Mouse (Mus musculus) embryonic facial prominence, embryonic 13.5 days (tissue): ENCODE measurements around the gene Camk1g. TPM values are rescaled to one million over a fixed set of nuclear protein-coding genes. Genes with fewer than 3 reads are reported as not detected.
A peak's percentile ranks its signal among the peaks of the same experiment; 100 is the strongest.

Experiments
- ATAC-seq: fragments of 200-750 bp; cut with Nextera tagmentation; 2 replicates; pipeline ENCODE4 v1.8.0; 2017; ENCODE audit warnings: low read depth; ENCODE audit not compliant: insufficient number of reproducible peaks, insufficient read depth, low FRiP score, low TSS enrichment
- H3K27ac ChIP-seq: fragments of 300-500 bp; sonication (generic); 2 replicates; pipeline ENCODE4 v1.5.1; 2015; ENCODE audit warnings: moderate library complexity, mild to moderate bottlenecking, inconsistent platforms
- H3K27me3 ChIP-seq: fragments of 300-500 bp; sonication (generic); 2 replicates; pipeline ENCODE4 v1.6.1; 2015; ENCODE audit warnings: mild to moderate bottlenecking, inconsistent platforms
- H3K36me3 ChIP-seq: fragments of 300-500 bp; sonication (generic); 2 replicates; pipeline ENCODE4 v1.6.1; 2015; ENCODE audit warnings: mild to moderate bottlenecking, inconsistent platforms
- H3K4me1 ChIP-seq: fragments of 300-500 bp; sonication (generic); 2 replicates; pipeline ENCODE4 v1.6.1; 2015; ENCODE audit warnings: inconsistent platforms
- H3K4me2 ChIP-seq: fragments of 300-500 bp; sonication (generic); 2 replicates; pipeline ENCODE4 v1.6.1; 2015; ENCODE audit warnings: moderate library complexity, mild to moderate bottlenecking, inconsistent platforms
- H3K4me3 ChIP-seq: fragments of 300-500 bp; sonication (generic); 2 replicates; pipeline ENCODE4 v1.5.1; 2015; ENCODE audit warnings: mild to moderate bottlenecking, inconsistent platforms
- H3K9ac ChIP-seq: fragments of 300-500 bp; sonication (generic); 2 replicates; pipeline ENCODE4 v1.6.1; 2015; ENCODE audit warnings: mild to moderate bottlenecking, inconsistent platforms
- H3K9me3 ChIP-seq: fragments of 300-500 bp; sonication (generic); 2 replicates; pipeline ENCODE4 v1.6.1; 2016; ENCODE audit warnings: inconsistent platforms
- WGBS: fragments of 180-500 bp; shearing (Covaris S2); methylation state at CpG from one replicate; pipeline ENCODE4 v1.1.7; 2015; ENCODE audit warnings: mixed read lengths; 5-methylcytosine and 5-hydroxymethylcytosine counted together
- polyA plus RNA-seq: library from polyadenylated mRNA; unstranded; fragments of >200 nt; fragmentation: Nextera tagmentation; extraction: Ambion mirVana; gene quantifications from 2 replicates; pipeline ENCODE4 v1.2.1, GENCODE M21; 2015

The Camk1g gene
- polyA plus RNA-seq, 1 experiment from 2014 or later = 23.7 TPM

DNA sequence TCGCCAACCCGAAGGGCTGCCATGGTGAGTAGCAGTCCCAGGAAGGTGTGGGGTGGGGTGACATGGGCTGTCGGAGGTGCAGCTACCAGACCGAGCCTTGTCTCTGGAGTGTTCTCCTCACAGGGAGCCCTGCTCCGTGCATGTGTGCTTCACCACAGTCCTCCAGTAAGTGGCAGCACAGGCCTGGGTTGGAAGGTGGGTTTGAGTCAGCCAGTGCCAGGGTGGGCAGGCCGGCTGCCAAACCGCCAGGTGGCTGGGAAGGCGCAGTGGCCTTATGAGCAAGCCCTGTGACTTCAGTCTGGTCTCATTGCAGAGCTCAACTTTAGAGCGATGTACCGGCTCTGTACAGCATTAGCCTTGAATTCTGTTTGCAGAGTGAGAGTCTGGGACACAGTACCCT, 39.9 kb downstream of the Camk1g start:
- Histone ChIP-seq H3K36me3 (no peaks in the 10 kb centered on the region), H3K4me3 (no peak overlapping the region), H3K27me3 (no peaks in the 10 kb centered on the region), H3K27ac (no peak overlapping the region), H3K4me2 (no peak overlapping the region), H3K4me1 (peaks cover 15% of the 10 kb centered on the region), H3K9ac (0 out of 2 replicates have a peak overlapping the region, but pooled peaks have one; percentile 32), H3K9me3 (no peaks in the 10 kb centered on the region)
- peak; percentile 73 for ATAC-seq
- WGBS = 30% methylated on average over 10 of the region's 10 CpGs

DNA sequence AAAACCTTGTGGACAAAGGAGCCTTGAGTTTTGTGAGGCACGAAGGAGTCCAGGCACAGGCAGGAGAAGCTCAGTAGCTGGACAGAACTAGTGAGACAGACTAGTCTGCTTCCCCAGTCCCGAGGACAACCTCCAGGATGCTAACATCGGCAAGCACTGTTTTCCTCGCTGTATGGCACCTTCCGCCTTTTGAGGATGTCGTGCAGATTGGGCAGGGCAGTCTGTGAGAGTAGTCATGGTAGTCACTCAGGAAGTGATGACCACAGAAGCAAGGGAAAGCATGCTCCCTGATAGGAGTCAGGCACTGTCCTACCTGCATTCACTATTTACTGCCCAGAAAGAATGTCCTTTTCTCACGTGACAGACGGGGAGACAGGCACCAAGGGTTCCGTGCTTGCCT, 40.5 kb downstream of the Camk1g start:
- no peaks in the 10 kb centered on the region for H3K36me3 ChIP-seq
- H3K4me3 ChIP-seq = no peak overlapping the region
- H3K9me3 ChIP-seq = no peaks in the 10 kb centered on the region
- H3K27me3 ChIP-seq = no peaks in the 10 kb centered on the region
- peaks cover 11% of the 10 kb centered on the region for H3K4me1 ChIP-seq
- WGBS = 74% methylated on average over 9 of the region's 9 CpGs
- ATAC-seq = no peak
- no peak overlapping the region for H3K27ac ChIP-seq
- H3K4me2 ChIP-seq = no peak overlapping the region
- H3K9ac ChIP-seq = no peak overlapping the region

DNA sequence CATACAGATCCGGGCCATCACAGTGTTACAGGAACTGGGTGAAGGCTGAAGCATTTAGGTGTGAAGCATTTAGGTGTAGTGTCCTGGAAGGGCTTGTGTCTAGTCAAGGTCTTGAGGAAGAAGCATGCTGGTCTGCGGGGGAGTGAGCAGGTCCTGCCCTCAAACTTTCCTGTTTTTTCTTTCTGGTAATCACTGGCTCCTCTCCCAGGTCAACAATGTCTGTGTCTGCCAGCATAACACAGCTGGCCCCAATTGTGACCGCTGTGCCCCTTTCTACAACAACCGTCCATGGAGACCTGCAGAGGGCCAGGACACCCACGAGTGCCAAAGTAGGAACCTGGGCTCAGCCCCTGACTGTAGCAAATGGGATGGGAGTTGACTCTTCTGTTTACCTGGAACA, 42.4 kb downstream of the Camk1g start:
- H3K36me3 ChIP-seq = no peaks in the 10 kb centered on the region
- H3K27me3 ChIP-seq = no peaks in the 10 kb centered on the region
- H3K27ac ChIP-seq = no peak overlapping the region
- no peak overlapping the region for H3K4me2 ChIP-seq
- WGBS = 65% methylated on average over 5 of the region's 5 CpGs
- peaks cover 7% of the 10 kb centered on the region for H3K4me1 ChIP-seq
- no peak for ATAC-seq
- no peak overlapping the region for H3K9ac ChIP-seq
- H3K4me3 ChIP-seq = no peak overlapping the region
- no peaks in the 10 kb centered on the region for H3K9me3 ChIP-seq

DNA sequence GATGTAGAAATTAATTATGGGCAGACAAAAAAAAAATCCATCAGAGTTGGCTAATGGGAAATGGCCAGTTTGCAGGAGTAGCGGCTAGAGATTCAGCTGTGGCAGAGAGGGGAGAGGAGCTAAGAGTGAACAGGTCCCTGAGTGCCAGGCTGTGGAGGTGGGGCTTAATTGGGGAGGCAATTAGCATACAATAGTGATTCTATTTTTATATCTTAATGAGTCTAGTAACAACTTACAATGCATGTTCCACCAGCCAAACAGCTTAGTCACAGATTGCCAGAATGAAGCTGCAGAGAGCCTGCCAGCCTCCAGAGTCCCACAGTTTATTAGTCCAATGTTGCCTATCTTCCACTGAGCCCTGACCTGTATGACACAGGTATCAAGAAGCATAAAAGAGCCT, 42.9 kb downstream of the Camk1g start:
- 82% methylated on average over 1 of the region's 1 CpGs for WGBS
- Histone ChIP-seq H3K9me3 (no peaks in the 10 kb centered on the region), H3K27me3 (no peaks in the 10 kb centered on the region), H3K4me3 (no peak overlapping the region), H3K4me2 (no peak overlapping the region), H3K27ac (no peak overlapping the region), H3K4me1 (peaks cover 7% of the 10 kb centered on the region), H3K9ac (no peak overlapping the region), H3K36me3 (no peaks in the 10 kb centered on the region)
- no peak for ATAC-seq

DNA sequence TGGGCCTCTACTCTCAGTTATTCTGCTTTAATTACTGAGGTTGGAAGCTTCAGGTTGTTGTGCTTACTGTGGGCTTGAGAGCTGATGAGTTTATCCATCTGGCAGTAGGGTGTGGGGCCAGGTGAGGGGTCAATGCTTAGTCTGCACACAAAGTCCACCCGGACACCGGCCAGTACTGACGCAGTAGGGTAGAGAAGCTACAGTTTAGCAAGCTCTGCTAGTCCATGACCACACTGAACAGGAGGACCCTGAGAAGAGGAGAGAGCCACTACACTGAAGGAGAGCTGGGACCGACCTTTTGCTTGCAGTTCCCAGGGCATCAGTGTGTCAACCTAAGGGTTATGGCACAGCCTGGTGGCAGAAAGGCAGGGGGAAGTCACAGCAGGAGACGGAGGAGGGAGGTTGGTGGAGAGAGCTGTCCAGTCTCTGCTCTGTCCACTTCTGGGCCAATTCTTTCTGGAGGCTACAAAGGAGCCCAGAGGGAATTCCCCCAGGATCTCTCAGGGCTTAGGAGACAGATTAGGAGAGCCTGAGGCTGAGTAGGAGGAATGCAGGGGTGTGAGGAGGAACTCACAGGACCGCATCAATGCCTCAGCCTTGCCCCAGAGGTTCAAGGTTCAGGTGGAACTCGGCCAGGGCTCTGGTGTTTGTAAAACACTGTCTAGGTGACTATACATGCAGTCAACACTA, 43.5 kb downstream of the Camk1g start:
- H3K9ac ChIP-seq = no peak overlapping the region
- H3K4me3 ChIP-seq = no peak overlapping the region
- H3K36me3 ChIP-seq = no peaks in the 10 kb centered on the region
- WGBS = 69% methylated on average over 7 of the region's 7 CpGs
- H3K4me1 ChIP-seq = peaks cover 7% of the 10 kb centered on the region
- no peaks in the 10 kb centered on the region for H3K9me3 ChIP-seq
- no peaks in the 10 kb centered on the region for H3K27me3 ChIP-seq
- H3K27ac ChIP-seq = no peak overlapping the region
- no peak for ATAC-seq
- H3K4me2 ChIP-seq = no peak overlapping the region

DNA sequence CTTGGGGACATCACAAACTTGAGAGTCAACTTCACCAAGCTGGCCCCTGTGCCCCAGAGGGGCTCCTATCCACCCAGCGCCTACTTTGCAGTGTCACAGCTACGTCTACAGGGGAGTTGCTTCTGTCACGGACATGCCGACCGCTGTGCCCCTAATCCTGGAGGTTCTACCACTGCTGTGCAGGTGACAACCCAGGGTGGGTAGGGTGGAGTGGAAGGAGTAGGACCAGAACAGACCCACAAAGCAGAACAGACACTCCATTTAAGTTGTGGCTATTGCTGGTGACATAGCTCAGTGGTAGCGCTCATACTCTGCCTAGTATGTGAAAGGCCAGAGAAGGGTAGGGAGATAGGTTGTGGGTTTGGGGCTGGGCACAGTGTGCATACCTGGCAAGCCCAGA, 44.2 kb downstream of the Camk1g start:
- Histone ChIP-seq H3K4me2 (no peak overlapping the region), H3K9me3 (no peaks in the 10 kb centered on the region), H3K27ac (no peak overlapping the region), H3K27me3 (no peaks in the 10 kb centered on the region), H3K9ac (no peak overlapping the region), H3K36me3 (no peaks in the 10 kb centered on the region), H3K4me3 (no peak overlapping the region), H3K4me1 (peaks cover 7% of the 10 kb centered on the region)
- no peak for ATAC-seq
- 91% methylated on average over 6 of the region's 6 CpGs for WGBS

DNA sequence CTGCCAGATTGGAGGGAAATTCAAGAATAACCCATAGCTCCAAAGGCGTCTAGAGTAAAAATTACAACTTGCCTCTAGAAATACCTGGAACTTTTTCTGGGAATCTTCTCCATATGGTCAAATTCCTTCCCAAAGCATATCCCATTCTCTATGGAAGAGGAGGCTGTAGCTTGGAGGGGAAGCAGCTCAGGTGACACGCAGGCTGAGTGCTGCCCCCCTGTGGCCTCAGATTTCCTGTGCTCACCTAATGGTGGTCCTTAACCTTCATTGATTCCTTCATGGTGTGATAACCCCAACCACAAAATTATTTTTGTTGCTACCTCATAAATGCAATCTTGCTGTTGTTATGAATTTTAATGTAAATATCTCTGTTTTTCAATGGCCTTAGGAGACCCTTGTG, 45.9 kb downstream of the Camk1g start:
- no peak overlapping the region for H3K4me3 ChIP-seq
- H3K36me3 ChIP-seq = no peaks in the 10 kb centered on the region
- no peaks in the 10 kb centered on the region for H3K4me1 ChIP-seq
- ATAC-seq = no peak
- WGBS = 43% methylated on average over 2 of the region's 2 CpGs
- no peak overlapping the region for H3K4me2 ChIP-seq
- no peak overlapping the region for H3K9ac ChIP-seq
- no peaks in the 10 kb centered on the region for H3K9me3 ChIP-seq
- no peaks in the 10 kb centered on the region for H3K27me3 ChIP-seq
- H3K27ac ChIP-seq = no peak overlapping the region

DNA sequence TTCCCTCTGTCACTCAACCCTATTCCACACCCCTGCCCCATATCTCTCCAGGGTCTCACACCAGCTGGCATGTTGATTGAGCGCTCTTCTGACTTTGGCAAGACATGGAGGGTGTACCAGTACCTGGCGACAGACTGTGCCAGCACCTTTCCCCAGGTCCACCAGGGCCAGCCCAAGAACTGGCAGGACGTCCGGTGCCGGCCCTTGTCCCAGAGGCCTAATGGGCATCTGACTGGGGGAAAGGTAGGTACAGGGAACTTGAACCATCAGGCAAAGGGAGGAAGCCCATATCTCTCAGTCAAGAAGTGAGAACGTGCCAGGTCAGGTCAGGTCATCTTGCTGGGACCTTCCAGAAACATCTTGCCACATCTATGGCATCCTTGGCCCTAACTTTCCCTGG, 46.4 kb downstream of the Camk1g start:
- no peak overlapping the region for H3K9ac ChIP-seq
- H3K27me3 ChIP-seq = no peaks in the 10 kb centered on the region
- H3K9me3 ChIP-seq = no peaks in the 10 kb centered on the region
- no peak overlapping the region for H3K4me3 ChIP-seq
- no peak overlapping the region for H3K27ac ChIP-seq
- WGBS = 92% methylated on average over 6 of the region's 6 CpGs
- no peaks in the 10 kb centered on the region for H3K36me3 ChIP-seq
- no peak for ATAC-seq
- no peak overlapping the region for H3K4me2 ChIP-seq
- H3K4me1 ChIP-seq = no peaks in the 10 kb centered on the region

DNA sequence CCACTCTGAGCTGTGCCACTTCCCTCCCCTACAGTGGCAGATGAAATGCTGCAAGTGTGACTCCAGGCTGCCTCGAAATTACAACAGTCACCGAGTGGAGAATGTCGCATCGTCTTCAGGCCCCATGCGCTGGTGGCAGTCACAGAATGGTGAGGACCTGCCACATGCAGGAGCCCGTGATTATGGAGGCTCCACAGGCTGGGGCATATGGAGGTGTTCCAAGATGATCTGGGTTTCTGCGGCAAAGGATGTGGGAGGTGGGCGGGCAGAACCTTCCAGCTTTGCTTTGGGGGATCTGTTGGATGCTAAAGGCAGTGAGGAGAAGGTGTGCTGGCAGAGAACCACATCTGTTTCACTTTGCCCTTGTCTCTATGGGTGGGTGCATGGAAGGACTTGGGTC, 49.7 kb downstream of the Camk1g start:
- H3K4me1 ChIP-seq = 0 out of 2 replicates have a peak, but pooled peaks cover 5% of the 10 kb centered on the region
- H3K36me3 ChIP-seq = no peaks in the 10 kb centered on the region
- H3K27ac ChIP-seq = no peak overlapping the region
- no peaks in the 10 kb centered on the region for H3K27me3 ChIP-seq
- no peak for ATAC-seq
- H3K9ac ChIP-seq = no peak overlapping the region
- no peak overlapping the region for H3K4me3 ChIP-seq
- H3K9me3 ChIP-seq = no peaks in the 10 kb centered on the region
- WGBS = 84% methylated on average over 8 of the region's 8 CpGs
- no peak overlapping the region for H3K4me2 ChIP-seq

DNA sequence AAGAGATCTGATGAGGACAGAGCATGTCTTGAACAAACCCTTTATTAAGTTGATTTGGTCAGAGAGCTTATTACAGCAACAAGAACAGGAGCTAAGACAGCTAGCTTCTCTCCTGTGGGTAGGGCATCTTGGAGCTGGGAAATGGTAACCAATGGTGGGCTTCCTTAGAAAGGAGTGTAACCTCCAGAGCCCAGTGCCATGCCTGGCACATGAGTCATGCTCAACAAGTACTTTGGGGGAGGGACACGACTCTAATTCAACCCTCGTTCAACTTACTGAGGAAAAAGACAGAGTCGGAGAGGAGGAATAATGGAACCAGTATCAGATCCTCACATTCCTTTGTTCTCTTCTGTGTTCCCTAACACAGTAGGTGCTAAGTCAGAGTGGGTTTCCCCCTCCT, 50.4 kb downstream of the Camk1g start:
- Histone ChIP-seq H3K4me2 (no peak overlapping the region), H3K9me3 (no peaks in the 10 kb centered on the region), H3K27ac (no peak overlapping the region), H3K4me3 (no peak overlapping the region), H3K4me1 (0 out of 2 replicates have a peak, but pooled peaks cover 5% of the 10 kb centered on the region), H3K36me3 (no peaks in the 10 kb centered on the region), H3K9ac (no peak overlapping the region), H3K27me3 (no peaks in the 10 kb centered on the region)
- ATAC-seq = no peak
- WGBS = 58% methylated on average over 3 of the region's 3 CpGs

DNA sequence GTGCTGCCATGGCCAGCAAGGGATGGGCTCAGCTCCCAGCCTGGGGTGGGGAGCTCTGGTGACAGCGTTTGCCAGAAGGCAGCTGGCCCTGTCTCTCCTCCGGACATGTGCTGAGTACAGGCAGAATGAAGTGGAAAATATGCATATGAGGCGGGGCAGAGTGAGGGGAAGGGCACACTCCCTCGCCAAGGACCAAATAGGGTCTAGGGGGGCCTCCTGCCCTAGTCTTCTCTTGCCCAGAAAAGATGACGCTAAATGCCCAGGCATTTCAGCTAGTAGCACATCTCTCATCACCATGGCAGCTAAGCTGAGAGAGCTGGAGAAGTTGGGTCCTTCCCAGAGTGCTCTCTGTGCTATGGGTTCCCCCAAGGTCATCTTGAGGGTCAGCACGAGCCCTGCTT, 52.9 kb downstream of the Camk1g start:
- H3K27ac ChIP-seq = no peak overlapping the region
- no peak overlapping the region for H3K4me3 ChIP-seq

DNA sequence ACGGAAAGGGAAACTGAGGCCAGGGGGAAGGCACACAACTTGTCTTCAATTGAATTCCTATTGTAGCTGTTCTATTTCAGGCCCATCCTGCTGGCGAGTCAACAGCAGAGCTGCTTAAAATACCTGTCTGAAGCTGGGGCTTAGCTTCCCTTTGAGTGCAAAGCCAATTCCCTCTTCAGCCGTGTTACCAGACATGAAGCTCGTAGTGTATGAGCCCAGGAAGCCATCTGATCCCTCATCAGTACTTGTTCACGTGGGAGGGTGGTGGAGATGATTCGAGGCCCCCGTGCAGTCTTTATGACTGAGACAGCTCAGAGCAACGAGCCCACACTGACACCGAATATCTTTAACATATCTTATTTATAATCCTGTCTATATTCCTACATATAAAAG, 53.7 kb downstream of the Camk1g start:
- no peak overlapping the region for H3K9ac ChIP-seq
- 78% methylated on average over 9 of the region's 9 CpGs for WGBS
- no peaks in the 10 kb centered on the region for H3K9me3 ChIP-seq
- no peaks in the 10 kb centered on the region for H3K27me3 ChIP-seq
- H3K36me3 ChIP-seq = no peaks in the 10 kb centered on the region
- no peak overlapping the region for H3K4me2 ChIP-seq
- H3K4me3 ChIP-seq = no peak overlapping the region
- no peak for ATAC-seq
- no peak overlapping the region for H3K27ac ChIP-seq
- H3K4me1 ChIP-seq = 0 out of 2 replicates have a peak, but pooled peaks cover 5% of the 10 kb centered on the region

More for the DNA sequence above, 52.9 kb downstream of the Camk1g start:
- WGBS = 47% methylated on average over 6 of the region's 6 CpGs
- H3K4me2 ChIP-seq = no peak overlapping the region
- H3K9me3 ChIP-seq = no peaks in the 10 kb centered on the region
- no peaks in the 10 kb centered on the region for H3K36me3 ChIP-seq
- ATAC-seq = no peak
- no peaks in the 10 kb centered on the region for H3K27me3 ChIP-seq
- 0 out of 2 replicates have a peak, but pooled peaks cover 5% of the 10 kb centered on the region for H3K4me1 ChIP-seq
- H3K9ac ChIP-seq = no peak overlapping the region
